Mouse (Mus musculus): ENCODE data around the gene Tmem80. TPM values are rescaled to one million over a fixed set of nuclear protein-coding genes. Genes with fewer than 3 reads are reported as not detected.

The Tmem80 gene
- polyA plus RNA-seq, 1 experiment, result 81.8 TPM

- Histone ChIP-seq H3K27me3 (ENCODE audit: control insufficient read depth, insufficient read depth, low read length) (no peaks in the 10 kb centered on the region), H3K27ac (ENCODE audit: control insufficient read depth, insufficient read depth, low read length) (no peak overlapping the region), H3K4me3 (ENCODE audit: control insufficient read depth, insufficient read depth, low read length) (no peak overlapping the region), H3K4me1 (replicated peaks; ENCODE audit: control insufficient read depth, insufficient read depth, low read length) (peaks cover 10% of the 10 kb centered on the region), H3K36me3 (ENCODE audit: control insufficient read depth, insufficient read depth, low read length) (peaks cover 19% of the 10 kb centered on the region)
- 99% methylated on average over 9 of the region's 9 CpGs for WGBS
- TF ChIP-seq CTCF (IDR thresholded peaks at IDR 0.05; ENCODE audit: borderline replicate concordance, control insufficient read depth, extremely low read depth, insufficient read depth, low read length, poor library complexity) (no peak), POLR2A (IDR thresholded peaks at IDR 0.05; ENCODE audit: control insufficient read depth, extremely low read depth, insufficient read depth, low read length, poor library complexity) (no peak)
- DNase-seq, result no peak
Measured at GRCm38 (mm10) chr7:141301386-141301785, 26.2 kb upstream of the Tmem80 start.

- peak overlapping the region; percentile 56 for H3K27ac ChIP-seq (ENCODE audit: control insufficient read depth, insufficient read depth, low read length)
- H3K27me3 ChIP-seq (ENCODE audit: control insufficient read depth, insufficient read depth, low read length), result no peaks in the 10 kb centered on the region
- peaks cover 10% of the 10 kb centered on the region for H3K4me1 ChIP-seq (replicated peaks; ENCODE audit: control insufficient read depth, insufficient read depth, low read length)
- peaks cover 30% of the 10 kb centered on the region for H3K36me3 ChIP-seq (ENCODE audit: control insufficient read depth, insufficient read depth, low read length)
- 36% methylated on average over 1 of the region's 1 CpGs for WGBS
- TF ChIP-seq CTCF (IDR thresholded peaks at IDR 0.05; ENCODE audit: borderline replicate concordance, control insufficient read depth, extremely low read depth, insufficient read depth, low read length, poor library complexity) (no peak), POLR2A (IDR thresholded peaks at IDR 0.05; ENCODE audit: control insufficient read depth, extremely low read depth, insufficient read depth, low read length, poor library complexity) (no peak)
- DNase-seq, result peak; percentile 48
- H3K4me3 ChIP-seq (ENCODE audit: control insufficient read depth, insufficient read depth, low read length), result no peak overlapping the region
Measured at GRCm38 (mm10) chr7:141302702-141303268, 24.8 kb upstream of the Tmem80 start.

GRCm38 (mm10) chr7:141304537-141304936 lies 23.0 kb upstream of the Tmem80 start:
- no peak for DNase-seq
- H3K27me3 ChIP-seq (ENCODE audit: control insufficient read depth, insufficient read depth, low read length), result no peaks in the 10 kb centered on the region
- H3K4me1 ChIP-seq (replicated peaks; ENCODE audit: control insufficient read depth, insufficient read depth, low read length), result peaks cover 10% of the 10 kb centered on the region
- TF ChIP-seq POLR2A (IDR thresholded peaks at IDR 0.05; ENCODE audit: control insufficient read depth, extremely low read depth, insufficient read depth, low read length, poor library complexity), result no peak
- TF ChIP-seq CTCF (IDR thresholded peaks at IDR 0.05; ENCODE audit: borderline replicate concordance, control insufficient read depth, extremely low read depth, insufficient read depth, low read length, poor library complexity), result no peak
- 98% methylated on average over 4 of the region's 4 CpGs for WGBS
- no peak overlapping the region for H3K4me3 ChIP-seq (ENCODE audit: control insufficient read depth, insufficient read depth, low read length)
- H3K27ac ChIP-seq (ENCODE audit: control insufficient read depth, insufficient read depth, low read length), result no peak overlapping the region
- peaks cover 41% of the 10 kb centered on the region for H3K36me3 ChIP-seq (ENCODE audit: control insufficient read depth, insufficient read depth, low read length)

- Histone ChIP-seq H3K4me1 (replicated peaks; ENCODE audit: control insufficient read depth, insufficient read depth, low read length) (no peaks in the 10 kb centered on the region), H3K4me3 (ENCODE audit: control insufficient read depth, insufficient read depth, low read length) (no peak overlapping the region), H3K27me3 (ENCODE audit: control insufficient read depth, insufficient read depth, low read length) (no peaks in the 10 kb centered on the region), H3K27ac (ENCODE audit: control insufficient read depth, insufficient read depth, low read length) (no peak overlapping the region), H3K36me3 (ENCODE audit: control insufficient read depth, insufficient read depth, low read length) (peaks cover 68% of the 10 kb centered on the region)
- WGBS, result 90% methylated on average over 2 of the region's 2 CpGs
- TF ChIP-seq CTCF (IDR thresholded peaks at IDR 0.05; ENCODE audit: borderline replicate concordance, control insufficient read depth, extremely low read depth, insufficient read depth, low read length, poor library complexity) (no peak), POLR2A (IDR thresholded peaks at IDR 0.05; ENCODE audit: control insufficient read depth, extremely low read depth, insufficient read depth, low read length, poor library complexity) (no peak)
- DNase-seq, result no peak
Measured at GRCm38 (mm10) chr7:141314416-141314815, 13.1 kb upstream of the Tmem80 start.

- Histone ChIP-seq H3K4me1 (replicated peaks; ENCODE audit: control insufficient read depth, insufficient read depth, low read length) (no peaks in the 10 kb centered on the region), H3K27ac (ENCODE audit: control insufficient read depth, insufficient read depth, low read length) (no peak overlapping the region), H3K4me3 (ENCODE audit: control insufficient read depth, insufficient read depth, low read length) (no peak overlapping the region), H3K36me3 (ENCODE audit: control insufficient read depth, insufficient read depth, low read length) (peaks cover 65% of the 10 kb centered on the region), H3K27me3 (ENCODE audit: control insufficient read depth, insufficient read depth, low read length) (no peaks in the 10 kb centered on the region)
- WGBS, result 87% methylated on average over 8 of the region's 8 CpGs
- TF ChIP-seq CTCF (IDR thresholded peaks at IDR 0.05; ENCODE audit: borderline replicate concordance, control insufficient read depth, extremely low read depth, insufficient read depth, low read length, poor library complexity) (no peak), POLR2A (IDR thresholded peaks at IDR 0.05; ENCODE audit: control insufficient read depth, extremely low read depth, insufficient read depth, low read length, poor library complexity) (no peak)
- no peak for DNase-seq
Measured at GRCm38 (mm10) chr7:141315076-141315475, 12.5 kb upstream of the Tmem80 start.

- Histone ChIP-seq H3K36me3 (ENCODE audit: control insufficient read depth, insufficient read depth, low read length) (peaks cover 65% of the 10 kb centered on the region), H3K27me3 (ENCODE audit: control insufficient read depth, insufficient read depth, low read length) (no peaks in the 10 kb centered on the region), H3K4me1 (replicated peaks; ENCODE audit: control insufficient read depth, insufficient read depth, low read length) (no peaks in the 10 kb centered on the region), H3K4me3 (ENCODE audit: control insufficient read depth, insufficient read depth, low read length) (no peak overlapping the region), H3K27ac (ENCODE audit: control insufficient read depth, insufficient read depth, low read length) (no peak overlapping the region)
- 59% methylated on average over 5 of the region's 5 CpGs for WGBS
- no peak for TF ChIP-seq POLR2A (IDR thresholded peaks at IDR 0.05; ENCODE audit: control insufficient read depth, extremely low read depth, insufficient read depth, low read length, poor library complexity)
- TF ChIP-seq CTCF (IDR thresholded peaks at IDR 0.05; ENCODE audit: borderline replicate concordance, control insufficient read depth, extremely low read depth, insufficient read depth, low read length, poor library complexity), result peak; percentile 63; the same call in 1 of the 2 replicates
- DNase-seq, result peak; percentile 76
Measured at GRCm38 (mm10) chr7:141315974-141316373, 11.6 kb upstream of the Tmem80 start.
